Mouse (Mus musculus) embryonic facial prominence, embryonic 12.5 days (tissue): ENCODE measurements around the gene Calm2. TPM values are rescaled to one million over a fixed set of nuclear protein-coding genes. Genes with fewer than 3 reads are reported as not detected.
A peak's percentile ranks its signal among the peaks of the same experiment; 100 is the strongest.

Experiments used
- ATAC-seq: fragments of 200-750 bp; cut with Nextera tagmentation; 2 replicates; pipeline ENCODE4 v1.8.0; 2017; ENCODE audit not compliant: insufficient number of reproducible peaks, insufficient read depth, low FRiP score, low TSS enrichment
- H3K27ac ChIP-seq: fragments of 300-500 bp; sonication (generic); 2 replicates; pipeline ENCODE4 v1.5.1; 2016; ENCODE audit warnings: mild to moderate bottlenecking
- H3K27me3 ChIP-seq: fragments of 300-500 bp; sonication (generic); 2 replicates; pipeline ENCODE4 v1.6.1; 2016; ENCODE audit warnings: mild to moderate bottlenecking, moderate library complexity
- H3K36me3 ChIP-seq: fragments of 300-500 bp; sonication (generic); 2 replicates; pipeline ENCODE4 v1.6.1; 2016; ENCODE audit warnings: mild to moderate bottlenecking
- H3K4me1 ChIP-seq: fragments of 300-500 bp; sonication (generic); 2 replicates; pipeline ENCODE4 v1.6.1; 2016
- H3K4me2 ChIP-seq: fragments of 300-500 bp; sonication (generic); replicated peaks from 2 replicates; pipeline ENCODE4 v1.6.1; 2016; ENCODE audit warnings: mild to moderate bottlenecking, moderate library complexity
- H3K4me3 ChIP-seq: fragments of 300-500 bp; sonication (generic); 2 replicates; pipeline ENCODE4 v1.5.1; 2016; ENCODE audit warnings: mild to moderate bottlenecking
- H3K9ac ChIP-seq: fragments of 300-500 bp; sonication (generic); 2 replicates; pipeline ENCODE4 v1.6.1; 2016; ENCODE audit warnings: mild to moderate bottlenecking, moderate library complexity
- H3K9me3 ChIP-seq: fragments of 300-500 bp; sonication (generic); 2 replicates; pipeline ENCODE4 v1.6.1; 2016; ENCODE audit warnings: mild to moderate bottlenecking, moderate library complexity
- WGBS: fragments of 180-500 bp; shearing (Covaris S2); methylation state at CpG from one replicate; pipeline ENCODE4 v1.1.7; 2016; 5-methylcytosine and 5-hydroxymethylcytosine counted together
- polyA plus RNA-seq: library from polyadenylated mRNA; unstranded; fragments of >200 nt; fragmentation: Nextera tagmentation; extraction: Ambion mirVana; gene quantifications from 2 replicates; pipeline ENCODE4 v1.2.1, GENCODE M21; 2016

Calm2 gene
- polyA plus RNA-seq, 1 experiment from 2014 or later: 840 TPM

GRCm38 (mm10) chr17:87473736-87474500, 27.2 kb upstream of the Calm2 start:
- Histone ChIP-seq H3K4me1 (peaks cover 21% of the 10 kb centered on the region), H3K4me3 (peak overlapping the region; percentile 35), H3K4me2 (peak overlapping the region; percentile 78), H3K9me3 (no peaks in the 10 kb centered on the region), H3K27me3 (peaks cover 3% of the 10 kb centered on the region; the same call in 1 of the 2 replicates), H3K36me3 (no peaks in the 10 kb centered on the region), H3K9ac (peak overlapping the region; percentile 34; the same call in 1 of the 2 replicates), H3K27ac (no peak overlapping the region; the same call in 1 of the 2 replicates)
- WGBS: under 1% methylated on average over 23 of the region's 23 CpGs
- ATAC-seq: peak; percentile 61

GRCm38 (mm10) chr17:87473441-87473735, 26.7 kb upstream of the Calm2 start:
- peak overlapping the region; percentile 34; the same call in 1 of the 2 replicates for H3K9ac ChIP-seq
- 6% methylated on average over 9 of the region's 9 CpGs for WGBS
- H3K4me1 ChIP-seq: peaks cover 21% of the 10 kb centered on the region

GRCm38 (mm10) chr17:87472879-87473278, 26.1 kb upstream of the Calm2 start:
- no peak for ATAC-seq
- Histone ChIP-seq H3K9me3 (no peaks in the 10 kb centered on the region), H3K27ac (no peak overlapping the region), H3K4me1 (peaks cover 21% of the 10 kb centered on the region), H3K4me3 (no peak overlapping the region), H3K9ac (no peak overlapping the region), H3K4me2 (no peak overlapping the region), H3K27me3 (peaks cover 3% of the 10 kb centered on the region; the same call in 1 of the 2 replicates), H3K36me3 (no peaks in the 10 kb centered on the region)
- WGBS: 46% methylated on average over 10 of the region's 10 CpGs

More at GRCm38 (mm10) chr17:87473441-87473735, 26.7 kb upstream of the Calm2 start:
- H3K9me3 ChIP-seq: no peaks in the 10 kb centered on the region
- peak overlapping the region; percentile 35 for H3K4me3 ChIP-seq
- ATAC-seq: no peak
- peaks cover 3% of the 10 kb centered on the region; the same call in 1 of the 2 replicates for H3K27me3 ChIP-seq
- H3K36me3 ChIP-seq: no peaks in the 10 kb centered on the region
- no peak overlapping the region; the same call in 1 of the 2 replicates for H3K27ac ChIP-seq
- H3K4me2 ChIP-seq: peak overlapping the region; percentile 78

GRCm38 (mm10) chr17:87471661-87472060, 24.9 kb upstream of the Calm2 start:
- Histone ChIP-seq H3K36me3 (no peaks in the 10 kb centered on the region), H3K27ac (no peak overlapping the region), H3K4me1 (peaks cover 21% of the 10 kb centered on the region), H3K27me3 (peaks cover 3% of the 10 kb centered on the region; the same call in 1 of the 2 replicates), H3K4me2 (no peak overlapping the region), H3K9ac (no peak overlapping the region), H3K4me3 (no peak overlapping the region), H3K9me3 (no peaks in the 10 kb centered on the region)
- 66% methylated on average over 6 of the region's 6 CpGs for WGBS
- no peak for ATAC-seq

GRCm38 (mm10) chr17:87470797-87471196, 24.1 kb upstream of the Calm2 start:
- Histone ChIP-seq H3K27me3 (peaks cover 3% of the 10 kb centered on the region; the same call in 1 of the 2 replicates), H3K4me1 (peaks cover 21% of the 10 kb centered on the region), H3K9me3 (no peaks in the 10 kb centered on the region), H3K36me3 (no peaks in the 10 kb centered on the region), H3K4me3 (no peak overlapping the region), H3K4me2 (no peak overlapping the region), H3K9ac (no peak overlapping the region), H3K27ac (no peak overlapping the region)
- no peak for ATAC-seq
- WGBS: 55% methylated on average over 8 of the region's 8 CpGs

- no peak overlapping the region for H3K27ac ChIP-seq
- H3K9ac ChIP-seq: no peak overlapping the region
- ATAC-seq: no peak
- H3K4me2 ChIP-seq: no peak overlapping the region
- H3K4me3 ChIP-seq: no peak overlapping the region
- H3K27me3 ChIP-seq: peaks cover 3% of the 10 kb centered on the region; the same call in 1 of the 2 replicates
- H3K4me1 ChIP-seq: peaks cover 18% of the 10 kb centered on the region
- H3K9me3 ChIP-seq: no peaks in the 10 kb centered on the region
- 71% methylated on average over 8 of the region's 8 CpGs for WGBS
- no peaks in the 10 kb centered on the region for H3K36me3 ChIP-seq
Observed at GRCm38 (mm10) chr17:87470282-87470681, 23.5 kb upstream of the Calm2 start.

DNA sequence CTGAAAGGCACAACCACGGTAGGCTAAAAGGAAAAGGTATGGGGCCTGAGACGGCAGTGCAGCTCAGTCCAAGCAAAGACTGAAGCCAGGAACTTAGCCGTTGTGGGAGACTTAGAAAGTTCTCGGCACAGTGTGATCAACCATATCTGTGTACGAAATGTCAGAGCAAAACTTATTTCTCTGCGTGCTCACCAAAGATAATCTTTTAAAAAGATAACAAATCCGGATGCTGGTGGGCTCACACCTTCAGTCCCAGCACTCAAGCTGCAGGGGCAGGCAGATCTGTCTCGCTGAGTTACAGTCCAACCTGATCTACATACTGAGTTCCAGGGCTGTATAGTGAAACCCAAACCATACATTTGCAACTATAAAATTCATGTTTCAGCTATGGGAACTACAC, 22.7 kb upstream of the Calm2 start:
- WGBS: 87% methylated on average over 8 of the region's 8 CpGs
- no peak for ATAC-seq
- no peak overlapping the region for H3K27ac ChIP-seq
- no peak overlapping the region for H3K4me2 ChIP-seq
- no peak overlapping the region for H3K9ac ChIP-seq
- H3K4me1 ChIP-seq: peaks cover 10% of the 10 kb centered on the region
- no peaks in the 10 kb centered on the region for H3K9me3 ChIP-seq
- H3K27me3 ChIP-seq: no peaks in the 10 kb centered on the region
- no peaks in the 10 kb centered on the region for H3K36me3 ChIP-seq
- no peak overlapping the region for H3K4me3 ChIP-seq

DNA sequence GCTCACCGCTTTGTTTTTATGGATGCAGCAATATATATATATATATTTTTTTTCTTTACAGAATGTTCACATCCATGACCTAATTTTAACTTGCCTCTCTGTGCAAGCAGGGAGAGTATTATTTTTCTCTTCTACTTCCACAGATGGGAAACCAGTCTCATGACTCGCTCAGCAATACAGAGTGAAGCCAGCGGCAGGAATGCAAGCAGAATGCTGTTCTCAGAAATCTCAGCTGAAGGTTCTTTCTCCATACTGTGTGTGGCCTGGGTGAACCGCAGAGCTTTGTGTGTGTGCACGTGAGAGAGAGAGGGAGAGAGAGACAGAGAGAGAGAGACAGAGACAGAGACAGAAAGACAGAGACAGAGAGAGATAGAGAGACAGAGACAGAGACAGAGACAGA, 21.9 kb upstream of the Calm2 start:
- ATAC-seq: no peak
- 82% methylated on average over 5 of the region's 5 CpGs for WGBS
- Histone ChIP-seq H3K4me3 (no peak overlapping the region), H3K9me3 (no peaks in the 10 kb centered on the region), H3K27ac (no peak overlapping the region), H3K4me2 (no peak overlapping the region), H3K27me3 (no peaks in the 10 kb centered on the region), H3K36me3 (no peaks in the 10 kb centered on the region), H3K9ac (no peak overlapping the region), H3K4me1 (peaks cover 3% of the 10 kb centered on the region; the same call in 1 of the 2 replicates)

- Histone ChIP-seq H3K4me3 (no peak overlapping the region), H3K27me3 (no peaks in the 10 kb centered on the region), H3K36me3 (no peaks in the 10 kb centered on the region), H3K4me1 (peaks cover 34% of the 10 kb centered on the region), H3K4me2 (no peak overlapping the region), H3K9ac (no peak overlapping the region), H3K27ac (no peak overlapping the region), H3K9me3 (no peaks in the 10 kb centered on the region)
- 43% methylated on average over 3 of the region's 3 CpGs for WGBS
- ATAC-seq: no peak
Observed at GRCm38 (mm10) chr17:87461499-87461896, 14.8 kb upstream of the Calm2 start.

- no peak overlapping the region for H3K9ac ChIP-seq
- ATAC-seq: no peak
- H3K4me3 ChIP-seq: no peak overlapping the region
Observed at GRCm38 (mm10) chr17:87460669-87461498, 14.1 kb upstream of the Calm2 start.

DNA sequence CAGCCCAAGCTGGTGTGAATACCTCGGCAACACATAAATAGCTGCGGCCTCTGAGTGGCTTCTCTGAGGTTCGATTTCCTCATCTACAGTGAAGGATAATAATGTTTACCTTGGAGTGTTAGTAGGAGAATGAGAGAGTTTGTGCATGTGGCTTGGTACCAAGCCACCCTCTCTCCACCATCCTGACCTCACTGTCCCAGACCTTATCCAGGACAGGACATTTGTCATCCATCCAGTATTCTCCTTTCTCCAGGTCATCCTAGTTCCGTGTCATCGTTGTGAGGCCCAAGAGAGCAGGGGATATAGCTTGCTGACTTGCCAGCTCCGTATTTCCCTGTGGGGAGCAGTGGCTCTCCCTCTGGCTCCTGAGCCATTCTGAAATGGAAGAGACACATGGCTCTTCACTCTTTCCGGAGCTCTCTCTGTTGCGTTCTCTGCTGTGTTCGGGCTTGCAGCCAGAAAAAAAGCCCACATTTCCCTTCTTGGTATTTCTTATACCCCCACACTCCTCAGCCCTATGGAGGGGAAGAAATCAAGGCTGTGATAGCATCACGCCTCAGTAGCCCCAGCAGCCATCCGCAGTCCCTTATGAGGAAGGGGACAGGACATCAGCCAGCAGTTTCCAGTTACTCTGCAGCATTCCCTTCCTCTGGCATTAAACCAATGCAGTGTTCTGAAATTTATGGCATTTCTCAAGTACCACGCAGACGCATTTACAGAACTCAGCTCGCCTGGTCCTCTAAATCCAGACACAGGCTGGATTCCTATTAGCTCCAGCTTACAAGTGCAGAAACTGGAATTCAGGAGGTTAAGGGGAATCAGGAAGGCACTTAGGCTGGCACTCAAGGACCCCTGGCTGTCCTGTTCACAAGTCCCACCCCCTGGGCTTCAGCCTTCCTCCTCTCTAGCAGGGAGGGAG, 13.3 kb upstream of the Calm2 start:
- no peaks in the 10 kb centered on the region for H3K9me3 ChIP-seq
- H3K27me3 ChIP-seq: no peaks in the 10 kb centered on the region
- H3K4me2 ChIP-seq: peak overlapping the region; percentile 40
- H3K4me1 ChIP-seq: peaks cover 34% of the 10 kb centered on the region
- peak overlapping the region; percentile 36; the same call in 1 of the 2 replicates for H3K9ac ChIP-seq
- ATAC-seq: 0 out of 2 replicates have a peak, but pooled peaks have one; percentile 36
- H3K36me3 ChIP-seq: no peaks in the 10 kb centered on the region
- no peak overlapping the region for H3K4me3 ChIP-seq
- H3K27ac ChIP-seq: peak overlapping the region; percentile 56
- 23% methylated on average over 14 of the region's 14 CpGs for WGBS

More at GRCm38 (mm10) chr17:87460669-87461498, 14.1 kb upstream of the Calm2 start:
- H3K27ac ChIP-seq: peak overlapping the region; percentile 56
- 21% methylated on average over 17 of the region's 17 CpGs for WGBS
- no peaks in the 10 kb centered on the region for H3K27me3 ChIP-seq
- no peaks in the 10 kb centered on the region for H3K36me3 ChIP-seq
- peak overlapping the region; percentile 40 for H3K4me2 ChIP-seq
- no peaks in the 10 kb centered on the region for H3K9me3 ChIP-seq
- peaks cover 34% of the 10 kb centered on the region for H3K4me1 ChIP-seq
